Mouse (Mus musculus): Measurements from ENCODE around the gene Snd1.

DNA sequence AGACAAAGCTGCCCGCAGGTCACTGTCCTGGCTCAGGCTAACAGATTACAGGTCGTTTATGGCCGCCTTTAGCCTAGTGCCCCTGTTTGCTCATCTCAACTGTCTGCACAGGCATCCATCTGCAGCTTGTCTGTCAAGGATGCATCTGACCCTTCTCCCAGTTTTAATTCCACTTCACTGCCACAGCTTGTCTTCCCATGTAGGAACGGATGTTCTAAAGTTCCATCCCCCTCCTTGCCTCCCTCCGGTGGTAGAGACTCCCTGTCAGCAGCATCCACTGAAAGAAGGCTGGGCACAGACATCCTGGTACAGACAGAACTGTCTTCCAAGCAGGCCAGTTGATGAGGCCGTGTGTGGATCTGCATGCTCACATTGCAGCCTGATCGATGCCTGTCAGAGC lies 377.4 kb downstream of the Snd1 start:
- TF ChIP-seq CTCF (conservative IDR thresholded peaks at IDR 0.05; ENCODE audit: low read length) (no peak), POU5F1 (IDR thresholded peaks at IDR 0.05; ENCODE audit: borderline replicate concordance, low read length) (no peak)

All from E14TG2a.4 (cell line).